Mouse (Mus musculus) spleen, adult 2 months (tissue): ENCODE measurements around the gene Tgfbr3. TPM values are rescaled to one million over a fixed set of nuclear protein-coding genes. Genes with fewer than 3 reads are reported as not detected.

Experiments used
- DNase-seq, 2 experiments: peaks; one replicate each; pipeline versions ENCODE4 v3.0.0 to v3.0.0-alpha.2; 2012 to 2021; ENCODE audit warnings: low spot score in 2 of 2, low read depth in 1 of 2
- H3K27ac ChIP-seq: fragments of 200-500 bp; 2 replicates; pipeline ENCODE4 v1.5.1; 2012; ENCODE audit warnings: low read length, inconsistent platforms; ENCODE audit not compliant: insufficient read depth
- H3K27me3 ChIP-seq: fragments of 200-500 bp; 2 replicates; pipeline ENCODE4 v1.6.1; 2012; ENCODE audit warnings: mild to moderate bottlenecking, moderate library complexity, low read length, inconsistent platforms; ENCODE audit not compliant: control insufficient read depth, insufficient read depth
- H3K36me3 ChIP-seq: fragments of 200-500 bp; 2 replicates; pipeline ENCODE4 v1.6.1; 2012; ENCODE audit warnings: mild to moderate bottlenecking, low read length, inconsistent platforms; ENCODE audit not compliant: control insufficient read depth, insufficient read depth
- H3K4me1 ChIP-seq: fragments of 200-500 bp; 2 replicates; pipeline ENCODE4 v1.6.1; 2011; ENCODE audit warnings: inconsistent platforms; ENCODE audit not compliant: control insufficient read depth, insufficient read depth, insufficient read length
- H3K4me3 ChIP-seq: fragments of 200-500 bp; 2 replicates; pipeline ENCODE4 v1.5.1; 2011; ENCODE audit warnings: mild to moderate bottlenecking, inconsistent platforms; ENCODE audit not compliant: insufficient read depth, insufficient read length; ENCODE audit errors: extremely low read depth
- CTCF ChIP-seq: fragments of 200-500 bp; IDR thresholded peaks from 2 replicates; pipeline ENCODE4 v1.5.1; 2011; ENCODE audit warnings: mild to moderate bottlenecking, inconsistent platforms; ENCODE audit not compliant: insufficient read depth, insufficient read length, insufficient replicate concordance; ENCODE audit errors: extremely low read depth
- POLR2A ChIP-seq: fragments of 200-500 bp; IDR thresholded peaks from 2 replicates; pipeline ENCODE4 v1.6.1; 2011; ENCODE audit warnings: low read depth, low read length, inconsistent platforms
- whole genome bisulfite sequencing: fragments of 180-500 bp; shearing (Covaris S2); methylation state at CpG from one replicate; pipeline ENCODE4 v1.1.7; 2018; 5-methylcytosine and 5-hydroxymethylcytosine counted together
- polyA plus RNA-seq: library from polyadenylated mRNA; depleted of rRNA; stranded (reverse); fragments of >200 nt; gene quantifications from 2 replicates; pipeline ENCODE4 v1.2.3, GENCODE M21; 2012

Gene Tgfbr3
- polyA plus RNA-seq, 1 experiment: 20.5 TPM

DNA sequence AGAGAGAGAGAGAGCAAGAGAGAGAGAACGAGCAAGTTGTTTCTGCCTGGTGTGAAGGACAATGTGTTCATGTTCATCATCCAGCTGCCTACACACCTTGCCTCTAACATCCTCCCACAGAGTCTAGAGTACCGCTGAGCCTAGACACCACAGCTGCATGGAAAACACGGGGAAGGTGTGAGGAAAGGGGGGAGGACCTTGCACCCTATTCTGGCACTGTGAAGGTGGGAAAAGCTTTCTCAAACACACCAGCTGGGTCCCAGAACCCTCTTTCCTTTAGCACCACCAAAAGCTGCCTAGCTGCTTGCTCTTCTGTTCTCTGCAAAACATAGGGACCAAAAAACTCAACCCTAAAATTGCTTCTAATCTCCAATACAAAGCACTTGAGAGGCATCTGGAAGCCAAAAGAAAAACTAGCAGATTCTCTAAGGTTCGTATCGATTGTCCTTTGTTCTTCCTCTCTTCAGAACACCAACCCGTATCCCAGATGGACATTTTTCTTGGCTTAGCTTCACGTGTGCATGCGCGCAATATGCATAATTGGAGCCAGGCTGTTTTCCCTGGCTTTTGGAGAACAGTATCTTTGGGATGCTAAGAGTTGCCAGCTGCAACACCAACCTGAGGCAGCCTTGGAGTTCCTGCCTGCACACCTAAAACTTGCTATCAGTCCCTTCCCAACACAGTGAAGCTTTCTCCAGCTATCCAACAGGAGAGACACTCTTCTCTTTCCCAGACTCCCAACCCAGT, 6.7 kb downstream of the Tgfbr3 start:
- Histone ChIP-seq H3K36me3 (no peaks in the 10 kb centered on the region), H3K4me3 (no peak overlapping the region), H3K27me3 (no peaks in the 10 kb centered on the region), H3K27ac (no peak overlapping the region), H3K4me1 (no peaks in the 10 kb centered on the region; the same call in 1 of the 2 replicates)
- DNase-seq: no peak
- 78% methylated on average over 9 of the region's 9 CpGs for WGBS
- TF ChIP-seq CTCF (no peak), POLR2A (no peak)

GRCm38 (mm10) chr5:107279263-107279662, 10.2 kb downstream of the Tgfbr3 start:
- no peaks in the 10 kb centered on the region for H3K36me3 ChIP-seq
- H3K27ac ChIP-seq: no peak overlapping the region
- no peak for DNase-seq
- no peaks in the 10 kb centered on the region for H3K27me3 ChIP-seq
- no peak overlapping the region for H3K4me3 ChIP-seq
- no peaks in the 10 kb centered on the region; the same call in 1 of the 2 replicates for H3K4me1 ChIP-seq
- WGBS: 49% methylated on average over 4 of the region's 4 CpGs
- TF ChIP-seq POLR2A: no peak

- Histone ChIP-seq H3K27ac (no peak overlapping the region), H3K36me3 (no peaks in the 10 kb centered on the region), H3K4me1 (no peaks in the 10 kb centered on the region), H3K4me3 (no peak overlapping the region), H3K27me3 (no peaks in the 10 kb centered on the region)
- 67% methylated on average over 3 of the region's 3 CpGs for WGBS
- no peak for DNase-seq
- TF ChIP-seq POLR2A (no peak), CTCF (no peak)
Observed at GRCm38 (mm10) chr5:107276186-107276585, 13.2 kb downstream of the Tgfbr3 start.

- H3K4me3 ChIP-seq: no peak overlapping the region
- H3K4me1 ChIP-seq: no peaks in the 10 kb centered on the region
- DNase-seq: no peak
- no peak overlapping the region for H3K27ac ChIP-seq
- 84% methylated on average over 11 of the region's 11 CpGs for WGBS
- H3K36me3 ChIP-seq: no peaks in the 10 kb centered on the region
- H3K27me3 ChIP-seq: no peaks in the 10 kb centered on the region
- no peak for TF ChIP-seq POLR2A
- no peak for TF ChIP-seq CTCF
Observed at GRCm38 (mm10) chr5:107272252-107273028, 17.0 kb downstream of the Tgfbr3 start.

GRCm38 (mm10) chr5:107269006-107269328, 20.5 kb downstream of the Tgfbr3 start:
- H3K4me1 ChIP-seq: peaks cover 3% of the 10 kb centered on the region; the same call in 1 of the 2 replicates
- WGBS: 91% methylated on average over 6 of the region's 6 CpGs
- H3K4me3 ChIP-seq: no peak overlapping the region
- DNase-seq: no peak
- H3K27ac ChIP-seq: no peak overlapping the region
- no peaks in the 10 kb centered on the region for H3K36me3 ChIP-seq
- H3K27me3 ChIP-seq: no peaks in the 10 kb centered on the region
- no peak for TF ChIP-seq POLR2A
- TF ChIP-seq CTCF: no peak

DNA sequence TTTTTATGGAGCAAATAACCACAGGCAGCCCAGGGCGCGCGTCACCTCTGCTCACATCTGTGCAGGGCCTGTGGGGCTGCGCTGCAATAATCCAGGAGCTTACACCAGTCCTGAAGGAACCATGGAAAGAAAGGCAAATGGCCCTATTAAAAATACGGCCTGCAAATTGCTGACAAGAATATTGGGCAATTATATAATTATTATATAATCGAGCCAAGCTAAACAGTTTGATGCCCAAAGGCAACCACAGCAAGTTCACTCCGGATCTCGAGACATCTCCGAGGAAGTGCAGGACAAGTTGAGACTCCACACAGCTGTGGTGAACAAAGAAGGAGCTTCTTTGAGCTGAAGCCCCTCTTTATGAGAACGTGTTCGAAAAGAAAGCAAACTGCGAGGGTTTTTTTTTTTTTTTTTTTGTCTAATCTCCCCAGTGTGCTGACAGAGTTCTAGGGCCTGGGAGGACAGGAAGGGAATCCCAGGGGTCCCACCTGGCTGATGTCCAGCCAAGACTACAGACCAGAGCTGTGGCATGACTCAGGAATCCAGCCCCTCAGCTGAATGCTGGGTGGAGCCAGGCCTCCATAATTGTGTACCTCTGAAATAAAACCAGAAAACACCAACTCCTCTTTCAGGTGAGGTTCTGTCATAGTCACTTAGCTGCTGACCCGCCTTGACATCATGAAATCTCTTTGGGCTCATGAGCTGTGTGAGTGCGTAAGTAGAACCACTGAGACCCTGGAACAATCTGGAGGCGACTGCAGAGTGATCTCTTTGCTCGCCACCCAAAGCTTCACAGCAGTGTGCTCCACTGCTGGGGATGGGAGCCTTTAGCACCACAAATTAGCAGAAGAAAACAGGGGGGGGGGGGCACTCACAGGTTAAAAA, 21.1 kb downstream of the Tgfbr3 start:
- 84% methylated on average over 16 of the region's 16 CpGs for WGBS
- H3K36me3 ChIP-seq: no peaks in the 10 kb centered on the region
- no peak overlapping the region; the same call in 1 of the 2 replicates for H3K27ac ChIP-seq
- no peak for TF ChIP-seq CTCF
- TF ChIP-seq POLR2A: no peak
- H3K4me3 ChIP-seq: no peak overlapping the region
- no peaks in the 10 kb centered on the region for H3K27me3 ChIP-seq
- peaks cover 3% of the 10 kb centered on the region; the same call in 1 of the 2 replicates for H3K4me1 ChIP-seq
- no peak for DNase-seq
